Mouse (Mus musculus) intestine, postnatal 0 days (tissue): Measurements from ENCODE around the gene Paox. TPM values are rescaled to one million over a fixed set of nuclear protein-coding genes. Genes with fewer than 3 reads are reported as not detected.
A peak's percentile ranks its signal among the peaks of the same experiment; 100 is the strongest.
"Not testable (repeated sequence)": the region's sequence is repeated elsewhere in the genome, so short reads cannot be mapped to it uniquely, and the experiment has no call there.

ENCODE experiments used
- ATAC-seq: fragments of 200-750 bp; cut with Nextera tagmentation; 2 replicates; pipeline ENCODE4 v1.8.0; 2017; ENCODE audit warnings: mild to moderate bottlenecking, moderate TSS enrichment, moderate library complexity
- H3K27ac ChIP-seq: fragments of 300-500 bp; sonication (generic); 2 replicates; pipeline ENCODE4 v1.5.1; 2014; ENCODE audit warnings: mild to moderate bottlenecking, low read depth, low read length, moderate library complexity
- H3K27me3 ChIP-seq: fragments of 300-500 bp; sonication (generic); replicated peaks from 2 replicates; pipeline ENCODE4 v1.6.1; 2014; ENCODE audit warnings: low read length, mixed read lengths; ENCODE audit not compliant: control insufficient read depth, insufficient read depth
- H3K36me3 ChIP-seq: fragments of 300-500 bp; sonication (generic); 2 replicates; pipeline ENCODE4 v1.6.1; 2014; ENCODE audit warnings: mild to moderate bottlenecking, moderate library complexity; ENCODE audit not compliant: control insufficient read depth, insufficient read depth
- H3K4me1 ChIP-seq: fragments of 300-500 bp; sonication (generic); replicated peaks from 2 replicates; pipeline ENCODE4 v1.6.1; 2014; ENCODE audit warnings: antibody characterized with exemption, low read length, mixed read lengths; ENCODE audit not compliant: control insufficient read depth, insufficient read depth
- H3K4me2 ChIP-seq: fragments of 300-500 bp; sonication (generic); replicated peaks from 2 replicates; pipeline ENCODE4 v1.6.1; 2014; ENCODE audit warnings: low read depth, mild to moderate bottlenecking, moderate library complexity
- H3K4me3 ChIP-seq: fragments of 300-500 bp; sonication (generic); 2 replicates; pipeline ENCODE4 v1.5.1; 2014; ENCODE audit warnings: low read depth, low read length
- H3K9ac ChIP-seq: fragments of 300-500 bp; sonication (generic); 2 replicates; pipeline ENCODE4 v1.6.1; 2014; ENCODE audit warnings: mild to moderate bottlenecking, low read depth, low read length
- H3K9me3 ChIP-seq: fragments of 300-500 bp; sonication (generic); 2 replicates; pipeline ENCODE4 v1.6.1; 2016; ENCODE audit warnings: mixed run types; ENCODE audit not compliant: control insufficient read depth
- CTCF ChIP-seq: sonication (generic); IDR thresholded peaks from 2 replicates; pipeline ENCODE4 v1.5.1; 2016; ENCODE audit warnings: low read depth, mild to moderate bottlenecking, control low read depth, antibody characterized with exemption, moderate library complexity
- WGBS: fragments of 180-500 bp; shearing (Covaris S2); extraction: QIAGEN DNeasy Blood & Tissue Kit; methylation state at CpG from one replicate; pipeline ENCODE4 v1.1.7; 2014; 5-methylcytosine and 5-hydroxymethylcytosine counted together
- polyA plus RNA-seq: library from polyadenylated mRNA; unstranded; fragments of >200 nt; fragmentation: Nextera tagmentation; extraction: Ambion mirVana; gene quantifications from 2 replicates; pipeline ENCODE4 v1.2.1, GENCODE M21; 2015

Gene Paox
- polyA plus RNA-seq, 1 experiment from 2014 or later, result 25.8 TPM

DNA sequence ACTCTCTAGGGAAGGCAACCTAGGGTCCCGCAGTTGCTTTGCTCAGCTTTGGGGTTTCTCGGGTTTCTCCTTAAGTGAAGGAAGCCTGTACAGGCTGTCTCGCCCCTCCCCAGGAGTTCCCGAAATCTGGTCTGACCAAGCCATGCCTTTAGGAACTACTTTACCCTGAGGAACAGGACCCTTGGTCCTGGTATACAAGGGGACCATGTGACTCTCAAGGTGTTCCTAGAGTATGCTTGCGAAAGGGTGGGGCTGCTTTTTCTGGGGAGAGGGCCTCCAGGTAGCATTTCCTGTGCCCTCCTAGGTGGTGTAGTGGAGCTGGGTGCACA lies 10.4 kb downstream of the Paox start:
- Histone ChIP-seq H3K4me1 (no peaks in the 10 kb centered on the region), H3K9ac (peak overlapping the region; percentile 87), H3K36me3 (peaks cover 16% of the 10 kb centered on the region), H3K9me3 (no peaks in the 10 kb centered on the region), H3K27me3 (no peaks in the 10 kb centered on the region), H3K4me3 (peak overlapping the region; percentile 89), H3K27ac (peak overlapping the region; percentile 50; the same call in 1 of the 2 replicates), H3K4me2 (peak overlapping the region; percentile 90)
- 3% methylated on average over 5 of the region's 5 CpGs for WGBS
- ATAC-seq, result peak; percentile 3; the same call in 1 of the 2 replicates
- no peak for TF ChIP-seq CTCF

DNA sequence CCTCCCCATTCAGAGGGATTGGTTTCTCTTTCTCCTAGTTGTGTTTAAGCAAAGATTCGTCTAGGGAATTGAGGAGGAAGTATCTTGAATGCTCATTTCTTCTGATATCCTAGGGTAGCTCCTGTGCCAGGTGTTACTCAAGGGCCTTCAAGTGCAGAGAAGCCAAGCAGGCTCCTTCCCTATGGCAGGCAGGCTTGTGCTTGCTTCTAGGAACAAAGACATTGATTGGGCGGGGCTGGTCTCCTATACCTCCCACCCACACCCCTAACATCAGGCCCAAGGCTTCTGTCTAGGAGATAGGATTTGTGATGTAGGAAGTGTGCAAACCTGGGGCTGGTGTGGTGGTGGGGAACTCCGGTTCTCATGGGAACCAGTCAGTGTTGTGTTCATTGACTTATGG lies 11.3 kb downstream of the Paox start:
- Histone ChIP-seq H3K4me3 (no peak overlapping the region), H3K27me3 (no peaks in the 10 kb centered on the region), H3K9ac (no peak overlapping the region), H3K36me3 (peaks cover 16% of the 10 kb centered on the region), H3K9me3 (no peaks in the 10 kb centered on the region), H3K27ac (no peak overlapping the region; the same call in 1 of the 2 replicates), H3K4me2 (peak overlapping the region; percentile 54), H3K4me1 (no peaks in the 10 kb centered on the region)
- TF ChIP-seq CTCF, result no peak
- ATAC-seq, result no peak
- 66% methylated on average over 3 of the region's 3 CpGs for WGBS

DNA sequence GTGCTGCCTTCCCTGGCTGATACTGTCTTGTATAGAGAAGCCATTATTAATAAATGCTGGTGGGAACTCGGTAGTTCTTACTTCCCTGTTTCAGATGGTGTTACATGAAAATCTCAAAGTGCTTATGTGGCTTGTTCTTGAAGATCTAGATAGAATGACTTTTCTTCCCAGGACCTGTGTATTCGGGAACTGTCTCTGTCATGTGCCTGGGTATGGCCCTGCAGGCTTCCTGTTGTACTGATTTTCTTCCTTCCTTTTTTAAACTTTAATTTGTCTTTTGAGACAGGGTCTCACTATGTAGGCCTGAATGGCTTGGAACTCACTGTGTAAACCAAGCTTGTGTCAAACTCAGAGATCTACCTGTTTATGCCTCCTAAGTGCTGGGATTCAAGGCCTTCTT lies 12.3 kb downstream of the Paox start:
- no peak for TF ChIP-seq CTCF
- H3K4me3 ChIP-seq, result no peak overlapping the region
- H3K4me2 ChIP-seq, result no peak overlapping the region
- H3K36me3 ChIP-seq, result peaks cover 16% of the 10 kb centered on the region
- 77% methylated on average over 2 of the region's 2 CpGs for WGBS
- no peak overlapping the region for H3K9ac ChIP-seq
- ATAC-seq, result no peak
- no peaks in the 10 kb centered on the region for H3K9me3 ChIP-seq
- no peak overlapping the region for H3K27ac ChIP-seq
- no peaks in the 10 kb centered on the region for H3K27me3 ChIP-seq
- no peaks in the 10 kb centered on the region for H3K4me1 ChIP-seq

DNA sequence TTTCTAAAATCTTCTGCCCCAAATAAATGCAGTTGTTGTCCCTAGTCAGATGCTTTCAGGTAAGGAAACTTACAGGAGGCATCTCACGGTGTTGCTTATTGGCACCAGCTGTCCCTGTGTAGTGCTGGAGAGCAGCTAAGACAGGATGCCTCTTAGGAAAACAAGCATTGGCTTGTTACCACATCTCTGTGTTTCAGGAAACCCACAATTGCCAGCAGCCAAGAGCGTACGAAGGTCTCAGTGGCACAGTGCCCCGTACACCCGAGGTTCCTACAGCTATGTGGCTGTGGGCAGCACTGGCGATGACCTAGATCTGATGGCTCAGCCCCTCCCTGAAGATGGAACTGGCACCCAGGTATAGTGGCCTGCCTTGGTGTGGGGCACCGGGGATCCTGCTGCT lies 16.6 kb downstream of the Paox start:
- not testable (repeated sequence) for H3K4me2 ChIP-seq, H3K4me3 ChIP-seq, H3K27me3 ChIP-seq, H3K9me3 ChIP-seq, ATAC-seq, H3K4me1 ChIP-seq, H3K9ac ChIP-seq, H3K27ac ChIP-seq
- peaks cover 20% of the 10 kb centered on the region for H3K36me3 ChIP-seq
- 91% methylated on average over 7 of the region's 7 CpGs for WGBS

DNA sequence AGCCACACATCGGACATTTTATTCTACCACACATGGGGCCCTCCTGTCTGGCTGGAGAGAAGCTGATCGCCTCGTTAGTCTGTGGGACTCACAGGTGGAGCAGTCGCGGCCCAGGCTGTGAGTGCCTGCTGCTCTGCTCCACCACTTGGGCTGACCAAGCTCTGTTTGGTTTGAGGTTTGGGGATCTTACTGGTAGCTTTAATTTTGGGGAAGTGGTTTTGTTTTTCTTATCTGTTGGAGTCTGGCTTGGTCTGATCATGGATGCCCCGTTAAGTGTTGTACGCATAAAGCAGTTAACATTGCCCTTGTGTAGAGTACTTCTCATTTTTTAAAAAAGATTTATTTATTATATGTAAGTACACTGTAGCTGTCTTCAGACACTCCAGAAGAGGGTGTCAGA lies 18.4 kb downstream of the Paox start:
- H3K4me2 ChIP-seq, H3K27ac ChIP-seq, H3K9ac ChIP-seq, ATAC-seq, H3K9me3 ChIP-seq, H3K27me3 ChIP-seq, H3K4me1 ChIP-seq, H3K4me3 ChIP-seq: not testable (repeated sequence)
- 82% methylated on average over 5 of the region's 7 CpGs for WGBS
- peaks cover 20% of the 10 kb centered on the region for H3K36me3 ChIP-seq

DNA sequence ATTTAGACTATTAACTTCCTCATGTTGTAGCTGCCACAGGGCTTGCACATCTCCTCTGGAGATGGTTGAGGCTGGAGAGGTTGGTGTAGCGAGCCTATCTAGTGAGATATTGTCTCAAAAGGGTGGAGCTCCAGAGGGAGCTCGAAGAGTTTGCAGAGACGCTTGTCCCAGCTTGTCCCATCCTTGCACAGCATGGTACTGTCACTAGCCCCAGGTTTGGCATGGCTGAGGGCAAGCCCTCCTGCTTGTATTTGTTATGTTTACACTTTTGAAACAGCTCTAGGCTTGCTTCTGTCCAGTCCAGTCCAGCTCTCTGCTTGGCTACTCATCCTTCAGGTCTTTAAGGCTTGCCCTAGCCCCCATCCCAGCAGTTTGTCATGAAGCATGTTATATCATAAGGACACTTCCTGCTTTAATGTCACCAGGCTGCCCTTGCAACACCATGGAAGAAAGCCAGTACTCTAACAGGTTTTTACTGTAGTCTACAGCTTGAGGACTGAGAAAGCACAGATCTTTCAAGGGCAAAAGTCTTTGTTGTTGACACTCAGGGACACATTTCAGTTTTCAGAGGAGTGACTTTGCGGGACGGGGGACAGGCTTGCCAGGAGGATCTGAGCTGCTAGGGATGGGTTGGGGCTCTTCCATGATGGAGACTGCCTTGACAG lies 19.6 kb downstream of the Paox start:
- ATAC-seq, result no peak
- no peak overlapping the region for H3K9ac ChIP-seq
- H3K27ac ChIP-seq, result no peak overlapping the region
- H3K4me1 ChIP-seq, result peaks cover 4% of the 10 kb centered on the region; the same call in 1 of the 2 replicates
- no peaks in the 10 kb centered on the region for H3K27me3 ChIP-seq
- 82% methylated on average over 5 of the region's 5 CpGs for WGBS
- H3K9me3 ChIP-seq, result no peaks in the 10 kb centered on the region
- H3K4me2 ChIP-seq, result no peak overlapping the region
- H3K36me3 ChIP-seq, result peaks cover 8% of the 10 kb centered on the region
- H3K4me3 ChIP-seq, result no peak overlapping the region
- no peak for TF ChIP-seq CTCF
